ENCODE assay signal across 16 mouse cellular contexts in genomic region chr7:69233296-69233695, GRCm38 (mm10).
DNase-seq lines count a peak whose midpoint lies in the region; ATAC-seq and TF ChIP-seq lines count a peak whose summit lies in the region.
"Had no signal": no experiment of that assay in that cellular context is flagged by ENCODE, and none has a peak within 500 bp of the region (broad histone marks: within the 10 kb centered on the region; RNA-seq: fewer than 3 reads in every experiment).

No protein-coding gene starts in this region.

- ATAC-seq in CD4-positive, CD25-positive, alpha-beta regulatory T cell, adult 4 months, result no peak
- ATAC-seq in lung, postnatal 0 days, result no peak
- ATAC-seq: forebrain, embryonic 14.5 days; intestine, embryonic 15.5 days had no signal

- peak overlapping the region; percentile 61 for H3K27ac ChIP-seq in layer of hippocampus, adult 2 months
- H3K27ac ChIP-seq in cerebellum, adult 2 months (ENCODE audit: insufficient read depth, low read length), result no peak overlapping the region
- no peak overlapping the region for H3K27ac ChIP-seq in lung, postnatal 0 days (ENCODE audit: low read length)
- H3K27ac ChIP-seq: intestine, embryonic 15.5 days; limb, embryonic 15.5 days; neural tube, embryonic 15.5 days had no signal

- no peak overlapping the region for H3K4me2 ChIP-seq in lung, postnatal 0 days (replicated peaks; ENCODE audit: low read depth, low read length)
- H3K4me2 ChIP-seq: intestine, embryonic 15.5 days; limb, embryonic 15.5 days; neural tube, embryonic 15.5 days had no signal

- no peak for TF ChIP-seq CTCF in layer of hippocampus, adult 2 months (conservative IDR thresholded peaks at IDR 0.05)
- no peak for TF ChIP-seq CTCF in cerebellum, adult 2 months (IDR thresholded peaks at IDR 0.05; ENCODE audit: borderline replicate concordance, insufficient read depth, low read depth, low read length)
- TF ChIP-seq CTCF in lung, postnatal 0 days (IDR thresholded peaks at IDR 0.05), result no peak

- TF ChIP-seq EP300 in lung, postnatal 0 days (IDR thresholded peaks at IDR 0.05), result no peak

- no peak for TF ChIP-seq POLR2A in cerebellum, adult 2 months (IDR thresholded peaks at IDR 0.05; ENCODE audit: borderline replicate concordance, insufficient read depth, low read length)

- intact Hi-C loops in left cerebral cortex, postnatal 4 days (cut with DNase I), result no loop called here
- intact Hi-C loops in left cerebral cortex, postnatal 25 days (cut with DNase I), result loop anchor here (2.0 to 10.0 kb wide), 3 partner anchors 14 to 318 kb away; no protein-coding TSS in a partner anchor

- H3K4me3 ChIP-seq in layer of hippocampus, adult 2 months, result no peak overlapping the region
- H3K4me3 ChIP-seq in cerebellum, adult 2 months (replicated peaks; ENCODE audit: insufficient read depth, low read depth, low read length), result no peak overlapping the region
- no peak overlapping the region for H3K4me3 ChIP-seq in lung, postnatal 0 days (ENCODE audit: low read depth, low read length)
- H3K4me3 ChIP-seq: intestine, embryonic 15.5 days; limb, embryonic 15.5 days; neural tube, embryonic 15.5 days had no signal

- no peaks in the 10 kb centered on the region for H3K36me3 ChIP-seq in lung, postnatal 0 days (ENCODE audit: insufficient read depth, low read length)
- H3K36me3 ChIP-seq: intestine, embryonic 15.5 days; limb, embryonic 15.5 days; neural tube, embryonic 15.5 days had no signal

- H3K27me3 ChIP-seq in cerebellum, adult 2 months (ENCODE audit: control insufficient read depth, insufficient read depth, low read length), result no peaks in the 10 kb centered on the region
- H3K27me3 ChIP-seq in lung, postnatal 0 days (replicated peaks; ENCODE audit: insufficient read depth, low read length), result no peaks in the 10 kb centered on the region
- H3K27me3 ChIP-seq: intestine, embryonic 15.5 days; limb, embryonic 15.5 days; neural tube, embryonic 15.5 days had no signal

- WGBS in cerebellum, adult 2 months, result 66% methylated on average over 2 of the region's 2 CpGs
- WGBS in lung, postnatal 0 days, result 60% methylated on average over 2 of the region's 2 CpGs

- no peaks in the 10 kb centered on the region for H3K4me1 ChIP-seq in cerebellum, adult 2 months (ENCODE audit: control insufficient read depth, insufficient read depth, low read length)
- no peaks in the 10 kb centered on the region for H3K4me1 ChIP-seq in lung, postnatal 0 days (ENCODE audit: insufficient read depth, low read depth, low read length)
- H3K4me1 ChIP-seq: intestine, embryonic 15.5 days; limb, embryonic 15.5 days; neural tube, embryonic 15.5 days had no signal

- no peak overlapping the region for H3K9ac ChIP-seq in lung, postnatal 0 days (replicated peaks; ENCODE audit: low read depth)
- H3K9ac ChIP-seq: intestine, embryonic 15.5 days; limb, embryonic 15.5 days; neural tube, embryonic 15.5 days had no signal

- no peaks in the 10 kb centered on the region for H3K9me3 ChIP-seq in lung, postnatal 0 days (ENCODE audit: low read length)
- H3K9me3 ChIP-seq: intestine, embryonic 15.5 days; limb, embryonic 15.5 days; neural tube, embryonic 15.5 days had no signal

- peak; percentile 64 for DNase-seq in left cerebral cortex, adult 11 months (ENCODE audit: low spot score)
- DNase-seq in left cerebral cortex, postnatal 4 days, result no peak
- DNase-seq in layer of hippocampus, adult 2 months (ENCODE audit: low spot score in 2 of 2), result peak; percentile 60 to 76
- peak; percentile 75 to 95 for DNase-seq in left cerebral cortex, postnatal 25 days (ENCODE audit: low spot score in 2 of 2)
- DNase-seq in cerebellum, adult 2 months, result no peak
- DNase-seq in B cell, adult 2 months, result no peak
- no peak for DNase-seq in lung, postnatal 0 days (ENCODE audit: low spot score)
- DNase-seq: cerebellum, adult 11 months; gastrocnemius, postnatal 36 days; kidney, postnatal 36 days; lung, adult 2 months had no signal

Comparison
In these comparisons a context has a peak if more than half of its experiments do, and no peak if none do; other contexts are left out.
1. DNase-seq: peak in left cerebral cortex, adult 11 months (single experiment), layer of hippocampus, adult 2 months (2 of 2) and left cerebral cortex, postnatal 25 days (2 of 2); none in left cerebral cortex, postnatal 4 days (single experiment), cerebellum, adult 2 months (0 of 2), B cell, adult 2 months (0 of 2) and lung, postnatal 0 days (single experiment).